Mouse (Mus musculus): ENCODE results near the gene Npnt. TPM values are rescaled to one million over a fixed set of nuclear protein-coding genes. Genes with fewer than 3 reads are reported as not detected.

Npnt gene
- polyA plus RNA-seq, 1 experiment from 2014 or later: 11.3 TPM

GRCm38 (mm10) chr3:132944609-132945008, 5.5 kb downstream of the Npnt start:
- H3K9ac ChIP-seq (ENCODE audit: low read length): no peak overlapping the region
- DNase-seq (ENCODE audit: low spot score) (no peak), ATAC-seq (ENCODE audit: insufficient number of reproducible peaks, low FRiP score, low TSS enrichment, low read depth) (no peak)
- H3K27ac ChIP-seq (replicated peaks; ENCODE audit: low read depth, low read length): peak overlapping the region; percentile 36; the same call in 1 of the 2 replicates
- no peaks in the 10 kb centered on the region for H3K36me3 ChIP-seq (ENCODE audit: control insufficient read depth, insufficient read depth, low read length)
- H3K9me3 ChIP-seq (ENCODE audit: control insufficient read depth, low read length): no peaks in the 10 kb centered on the region
- WGBS: 23% methylated on average over 3 of the region's 3 CpGs
- H3K27me3 ChIP-seq (ENCODE audit: control insufficient read depth, insufficient read depth, low read length): peaks cover 8% of the 10 kb centered on the region; the same call in 1 of the 2 replicates
- no peak overlapping the region for H3K4me3 ChIP-seq (ENCODE audit: low read depth, low read length)
- peaks cover 19% of the 10 kb centered on the region for H3K4me1 ChIP-seq (ENCODE audit: control insufficient read depth, insufficient read depth, low read length)
- H3K4me2 ChIP-seq (ENCODE audit: low read depth, severe bottlenecking): no peak overlapping the region

GRCm38 (mm10) chr3:132944193-132944592, 5.9 kb downstream of the Npnt start:
- WGBS: 15% methylated on average over 7 of the region's 7 CpGs
- Histone ChIP-seq H3K9me3 (ENCODE audit: control insufficient read depth, low read length) (no peaks in the 10 kb centered on the region), H3K4me3 (ENCODE audit: low read depth, low read length) (no peak overlapping the region), H3K36me3 (ENCODE audit: control insufficient read depth, insufficient read depth, low read length) (no peaks in the 10 kb centered on the region), H3K27ac (replicated peaks; ENCODE audit: low read depth, low read length) (peak overlapping the region; percentile 36; the same call in 1 of the 2 replicates), H3K4me1 (ENCODE audit: control insufficient read depth, insufficient read depth, low read length) (peaks cover 19% of the 10 kb centered on the region), H3K27me3 (ENCODE audit: control insufficient read depth, insufficient read depth, low read length) (peaks cover 7% of the 10 kb centered on the region; the same call in 1 of the 2 replicates), H3K9ac (ENCODE audit: low read length) (no peak overlapping the region), H3K4me2 (ENCODE audit: low read depth, severe bottlenecking) (no peak overlapping the region)
- ATAC-seq (ENCODE audit: insufficient number of reproducible peaks, low FRiP score, low TSS enrichment, low read depth) (peak; percentile 71), DNase-seq (ENCODE audit: low spot score) (peak; percentile 58)

- 91% methylated on average over 6 of the region's 6 CpGs for WGBS
- DNase-seq (ENCODE audit: low spot score): no peak
- Histone ChIP-seq H3K4me1 (ENCODE audit: control insufficient read depth, insufficient read depth, low read length) (peaks cover 19% of the 10 kb centered on the region), H3K36me3 (ENCODE audit: control insufficient read depth, insufficient read depth, low read length) (no peaks in the 10 kb centered on the region), H3K27me3 (ENCODE audit: control insufficient read depth, insufficient read depth, low read length) (no peaks in the 10 kb centered on the region), H3K4me3 (ENCODE audit: low read depth, low read length) (no peak overlapping the region), H3K27ac (replicated peaks; ENCODE audit: low read depth, low read length) (no peak overlapping the region), H3K9ac (ENCODE audit: low read length) (no peak overlapping the region), H3K9me3 (ENCODE audit: control insufficient read depth, low read length) (no peaks in the 10 kb centered on the region), H3K4me2 (ENCODE audit: low read depth, severe bottlenecking) (no peak overlapping the region)
- ATAC-seq (ENCODE audit: insufficient number of reproducible peaks, low FRiP score, low TSS enrichment, low read depth): no peak
These were observed 7.3 kb downstream of the Npnt start for GRCm38 (mm10) chr3:132942778-132943177.

- 84% methylated on average over 10 of the region's 10 CpGs for WGBS
- no peak overlapping the region for H3K9ac ChIP-seq (ENCODE audit: low read length)
These were observed 9.7 kb downstream of the Npnt start for GRCm38 (mm10) chr3:132940181-132940990.

GRCm38 (mm10) chr3:132939006-132939405, 11.1 kb downstream of the Npnt start:
- no peaks in the 10 kb centered on the region for H3K9me3 ChIP-seq (ENCODE audit: control insufficient read depth, low read length)
- H3K4me2 ChIP-seq (ENCODE audit: low read depth, severe bottlenecking): no peak overlapping the region
- peaks cover 5% of the 10 kb centered on the region; the same call in 1 of the 2 replicates for H3K4me1 ChIP-seq (ENCODE audit: control insufficient read depth, insufficient read depth, low read length)
- 61% methylated on average over 8 of the region's 8 CpGs for WGBS
- H3K27ac ChIP-seq (replicated peaks; ENCODE audit: low read depth, low read length): no peak overlapping the region
- ATAC-seq (ENCODE audit: insufficient number of reproducible peaks, low FRiP score, low TSS enrichment, low read depth) (no peak), DNase-seq (ENCODE audit: low spot score) (no peak)
- H3K27me3 ChIP-seq (ENCODE audit: control insufficient read depth, insufficient read depth, low read length): no peaks in the 10 kb centered on the region
- no peaks in the 10 kb centered on the region for H3K36me3 ChIP-seq (ENCODE audit: control insufficient read depth, insufficient read depth, low read length)
- no peak overlapping the region for H3K9ac ChIP-seq (ENCODE audit: low read length)
- no peak overlapping the region for H3K4me3 ChIP-seq (ENCODE audit: low read depth, low read length)

More at GRCm38 (mm10) chr3:132940181-132940990, 9.7 kb downstream of the Npnt start:
- no peak overlapping the region for H3K27ac ChIP-seq (replicated peaks; ENCODE audit: low read depth, low read length)
- no peak overlapping the region for H3K4me2 ChIP-seq (ENCODE audit: low read depth, severe bottlenecking)
- peaks cover 18% of the 10 kb centered on the region for H3K4me1 ChIP-seq (ENCODE audit: control insufficient read depth, insufficient read depth, low read length)
- DNase-seq (ENCODE audit: low spot score) (no peak), ATAC-seq (ENCODE audit: insufficient number of reproducible peaks, low FRiP score, low TSS enrichment, low read depth) (no peak)
- H3K27me3 ChIP-seq (ENCODE audit: control insufficient read depth, insufficient read depth, low read length): no peaks in the 10 kb centered on the region
- H3K36me3 ChIP-seq (ENCODE audit: control insufficient read depth, insufficient read depth, low read length): no peaks in the 10 kb centered on the region
- no peaks in the 10 kb centered on the region for H3K9me3 ChIP-seq (ENCODE audit: control insufficient read depth, low read length)
- H3K4me3 ChIP-seq (ENCODE audit: low read depth, low read length): no peak overlapping the region

- DNase-seq (ENCODE audit: low spot score) (no peak), ATAC-seq (ENCODE audit: insufficient number of reproducible peaks, low FRiP score, low TSS enrichment, low read depth) (no peak)
- 83% methylated on average over 2 of the region's 2 CpGs for WGBS
These were observed 15.4 kb downstream of the Npnt start for GRCm38 (mm10) chr3:132934649-132935048.

DNA sequence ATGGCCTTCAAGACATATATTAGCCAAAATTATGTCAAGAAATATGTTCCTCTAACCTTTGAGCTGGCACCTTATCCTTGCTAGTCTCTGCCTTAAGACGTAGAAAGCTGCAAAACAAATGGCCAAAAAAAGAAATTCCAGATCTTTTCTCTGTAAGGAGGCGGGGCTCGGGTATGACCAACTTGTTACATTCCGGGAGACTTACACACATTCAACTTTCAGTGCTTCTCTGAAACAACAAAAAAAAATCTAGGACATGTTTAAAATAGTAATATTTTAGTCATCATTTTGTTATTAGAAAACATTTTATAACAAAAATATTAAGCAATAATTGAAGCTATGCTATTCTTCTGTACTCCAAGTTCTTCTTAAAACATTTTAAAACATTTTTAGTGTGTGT, 18.6 kb downstream of the Npnt start:
- H3K36me3 ChIP-seq (ENCODE audit: control insufficient read depth, insufficient read depth, low read length): no peaks in the 10 kb centered on the region
- no peak overlapping the region for H3K27ac ChIP-seq (replicated peaks; ENCODE audit: low read depth, low read length)
- no peak overlapping the region for H3K4me3 ChIP-seq (ENCODE audit: low read depth, low read length)
- ATAC-seq (ENCODE audit: insufficient number of reproducible peaks, low FRiP score, low TSS enrichment, low read depth) (no peak), DNase-seq (ENCODE audit: low spot score) (no peak)
- no peak overlapping the region for H3K4me2 ChIP-seq (ENCODE audit: low read depth, severe bottlenecking)
- no peaks in the 10 kb centered on the region for H3K9me3 ChIP-seq (ENCODE audit: control insufficient read depth, low read length)
- H3K4me1 ChIP-seq (ENCODE audit: control insufficient read depth, insufficient read depth, low read length): no peaks in the 10 kb centered on the region
- no peak overlapping the region for H3K9ac ChIP-seq (ENCODE audit: low read length)
- H3K27me3 ChIP-seq (ENCODE audit: control insufficient read depth, insufficient read depth, low read length): no peaks in the 10 kb centered on the region
- WGBS: 84% methylated on average over 4 of the region's 4 CpGs

More at GRCm38 (mm10) chr3:132934649-132935048, 15.4 kb downstream of the Npnt start:
- no peak overlapping the region for H3K4me2 ChIP-seq (ENCODE audit: low read depth, severe bottlenecking)
- H3K9ac ChIP-seq (ENCODE audit: low read length): no peak overlapping the region
- H3K27me3 ChIP-seq (ENCODE audit: control insufficient read depth, insufficient read depth, low read length): no peaks in the 10 kb centered on the region
- no peaks in the 10 kb centered on the region for H3K36me3 ChIP-seq (ENCODE audit: control insufficient read depth, insufficient read depth, low read length)
- H3K27ac ChIP-seq (replicated peaks; ENCODE audit: low read depth, low read length): no peak overlapping the region
- H3K4me3 ChIP-seq (ENCODE audit: low read depth, low read length): no peak overlapping the region
- H3K4me1 ChIP-seq (ENCODE audit: control insufficient read depth, insufficient read depth, low read length): no peaks in the 10 kb centered on the region
- H3K9me3 ChIP-seq (ENCODE audit: control insufficient read depth, low read length): no peaks in the 10 kb centered on the region

GRCm38 (mm10) chr3:132929866-132930265, 20.2 kb downstream of the Npnt start:
- ATAC-seq (ENCODE audit: insufficient number of reproducible peaks, low FRiP score, low TSS enrichment, low read depth) (no peak), DNase-seq (ENCODE audit: low spot score) (no peak)
- Histone ChIP-seq H3K27ac (replicated peaks; ENCODE audit: low read depth, low read length) (no peak overlapping the region), H3K4me3 (ENCODE audit: low read depth, low read length) (no peak overlapping the region), H3K9ac (ENCODE audit: low read length) (no peak overlapping the region), H3K36me3 (ENCODE audit: control insufficient read depth, insufficient read depth, low read length) (no peaks in the 10 kb centered on the region), H3K27me3 (ENCODE audit: control insufficient read depth, insufficient read depth, low read length) (no peaks in the 10 kb centered on the region), H3K4me1 (ENCODE audit: control insufficient read depth, insufficient read depth, low read length) (no peaks in the 10 kb centered on the region), H3K4me2 (ENCODE audit: low read depth, severe bottlenecking) (no peak overlapping the region), H3K9me3 (ENCODE audit: control insufficient read depth, low read length) (no peaks in the 10 kb centered on the region)
- WGBS: 54% methylated on average over 6 of the region's 6 CpGs
